Mouse (Mus musculus) kidney, embryonic 14.5 days (tissue): ENCODE results near the gene Slc44a3. TPM values are rescaled to one million over a fixed set of nuclear protein-coding genes. Genes with fewer than 3 reads are reported as not detected.

ENCODE experiments used
- ATAC-seq: fragments of 200-750 bp; cut with Nextera tagmentation; 2 replicates; pipeline ENCODE4 v1.8.0; 2017; ENCODE audit warnings: moderate number of reproducible peaks, mild to moderate bottlenecking, moderate TSS enrichment, moderate library complexity; ENCODE audit not compliant: low FRiP score, low TSS enrichment
- H3K27ac ChIP-seq: fragments of 300-500 bp; sonication (generic); 2 replicates; pipeline ENCODE4 v1.5.1; 2014; ENCODE audit warnings: low read depth, mild to moderate bottlenecking, low read length, moderate library complexity, mixed read lengths
- H3K27me3 ChIP-seq: fragments of 300-500 bp; sonication (generic); 2 replicates; pipeline ENCODE4 v1.6.1; 2014; ENCODE audit warnings: mild to moderate bottlenecking, low read length; ENCODE audit not compliant: control insufficient read depth, insufficient read depth
- H3K36me3 ChIP-seq: fragments of 300-500 bp; sonication (generic); 2 replicates; pipeline ENCODE4 v1.6.1; 2014; ENCODE audit warnings: low read length, mixed read lengths; ENCODE audit not compliant: control insufficient read depth, insufficient read depth
- H3K4me1 ChIP-seq: fragments of 300-500 bp; sonication (generic); 2 replicates; pipeline ENCODE4 v1.6.1; 2014; ENCODE audit warnings: low read length, mixed read lengths; ENCODE audit not compliant: control insufficient read depth, insufficient read depth
- H3K4me2 ChIP-seq: fragments of 300-500 bp; sonication (generic); replicated peaks from 2 replicates; pipeline ENCODE4 v1.6.1; 2014; ENCODE audit warnings: low read depth, mild to moderate bottlenecking, low read length
- H3K4me3 ChIP-seq: fragments of 300-500 bp; sonication (generic); 2 replicates; pipeline ENCODE4 v1.5.1; 2014; ENCODE audit warnings: mild to moderate bottlenecking, low read length
- H3K9ac ChIP-seq: fragments of 300-500 bp; sonication (generic); 2 replicates; pipeline ENCODE4 v1.6.1; 2014; ENCODE audit warnings: low read depth, mild to moderate bottlenecking, low read length, moderate library complexity
- H3K9me3 ChIP-seq: fragments of 300-500 bp; sonication (generic); 2 replicates; pipeline ENCODE4 v1.6.1; 2016; ENCODE audit warnings: low read length; ENCODE audit not compliant: control insufficient read depth
- WGBS: fragments of 180-500 bp; shearing (Covaris S2); extraction: QIAGEN DNeasy Blood & Tissue Kit; methylation state at CpG from one replicate; pipeline ENCODE4 v1.1.7; 2014; 5-methylcytosine and 5-hydroxymethylcytosine counted together
- polyA plus RNA-seq: library from polyadenylated mRNA; unstranded; fragments of >200 nt; fragmentation: Nextera tagmentation; extraction: Ambion mirVana; gene quantifications from 2 replicates; pipeline ENCODE4 v1.2.1, GENCODE M21; 2014

The Slc44a3 gene
- polyA plus RNA-seq, 1 experiment from 2014 or later = 9.0 TPM

- H3K4me3 ChIP-seq = no peak overlapping the region
- ATAC-seq = no peak
- H3K4me2 ChIP-seq = no peak overlapping the region
- H3K36me3 ChIP-seq = no peaks in the 10 kb centered on the region
- H3K9ac ChIP-seq = no peak overlapping the region
- WGBS = 55% methylated on average over 6 of the region's 6 CpGs
- H3K4me1 ChIP-seq = no peaks in the 10 kb centered on the region
- H3K9me3 ChIP-seq = no peaks in the 10 kb centered on the region
- no peaks in the 10 kb centered on the region for H3K27me3 ChIP-seq
- no peak overlapping the region for H3K27ac ChIP-seq
Observed at GRCm38 (mm10) chr3:121411450-121411849, 120.8 kb downstream of the Slc44a3 start.

Other genes with a start within 250 kb of the Slc44a3 start
- gene Tmem56, start 249.3 kb downstream of the Slc44a3 start, polyA plus RNA-seq = 1.3 and 2.6 TPM in 2 replicates
- gene Alg14, start 240.6 kb downstream of the Slc44a3 start, polyA plus RNA-seq = 41.3 and 43.8 TPM in 2 replicates
- gene Cnn3, start 105.9 kb downstream of the Slc44a3 start, polyA plus RNA-seq = 570 and 666 TPM in 2 replicates
- gene 4930432M17Rik, start 138.4 kb upstream of the Slc44a3 start, polyA plus RNA-seq = not detected in 2 replicates
- 16.6 and 19.3 TPM in 2 replicates for gene F3, start 191.1 kb upstream of the Slc44a3 start, polyA plus RNA-seq